Mouse (Mus musculus) stomach, postnatal 0 days (tissue): ENCODE measurements around the gene Ncl. TPM values are rescaled to one million over a fixed set of nuclear protein-coding genes. Genes with fewer than 3 reads are reported as not detected.

Experiments used
- ATAC-seq: fragments of 200-750 bp; cut with Nextera tagmentation; 2 replicates; pipeline ENCODE4 v1.8.0; 2017; ENCODE audit not compliant: low FRiP score, low TSS enrichment
- DNase-seq: peaks from one replicate; pipeline ENCODE4 v3.0.0-alpha.2; 2016; ENCODE audit warnings: low spot score
- H3K27ac ChIP-seq: fragments of 300-500 bp; sonication (generic); replicated peaks from 2 replicates; pipeline ENCODE4 v1.5.1; 2014; ENCODE audit warnings: mild to moderate bottlenecking, control low read depth
- H3K27me3 ChIP-seq: fragments of 300-500 bp; sonication (generic); 2 replicates; pipeline ENCODE4 v1.6.1; 2014; ENCODE audit warnings: low read length; ENCODE audit not compliant: control insufficient read depth, insufficient read depth
- H3K36me3 ChIP-seq: fragments of 300-500 bp; sonication (generic); 2 replicates; pipeline ENCODE4 v1.6.1; 2014; ENCODE audit warnings: low read length, mixed read lengths; ENCODE audit not compliant: control insufficient read depth, insufficient read depth
- H3K4me1 ChIP-seq: fragments of 300-500 bp; sonication (generic); replicated peaks from 2 replicates; pipeline ENCODE4 v1.6.1; 2014; ENCODE audit warnings: antibody characterized with exemption; ENCODE audit not compliant: control insufficient read depth, insufficient read depth
- H3K4me2 ChIP-seq: fragments of 300-500 bp; sonication (generic); replicated peaks from 2 replicates; pipeline ENCODE4 v1.6.1; 2014; ENCODE audit warnings: low read depth, mild to moderate bottlenecking, control low read depth, moderate library complexity
- H3K4me3 ChIP-seq: fragments of 300-500 bp; sonication (generic); 2 replicates; pipeline ENCODE4 v1.5.1; 2014; ENCODE audit warnings: low read depth, low read length, control low read depth
- H3K9ac ChIP-seq: fragments of 300-500 bp; sonication (generic); 2 replicates; pipeline ENCODE4 v1.6.1; 2014; ENCODE audit warnings: mild to moderate bottlenecking, low read length, control low read depth, mixed read lengths
- H3K9me3 ChIP-seq: fragments of 300-500 bp; sonication (generic); 2 replicates; pipeline ENCODE4 v1.6.1; 2016; ENCODE audit warnings: low read length; ENCODE audit not compliant: control insufficient read depth
- CTCF ChIP-seq: IDR thresholded peaks from 2 replicates; pipeline ENCODE4 v1.5.1; 2016; ENCODE audit warnings: antibody characterized with exemption, low read depth, mild to moderate bottlenecking, moderate library complexity
- EP300 ChIP-seq: optimal IDR thresholded peaks from 2 replicates; pipeline ENCODE3; 2016; ENCODE audit warnings: antibody characterized with exemption
- WGBS: fragments of 180-500 bp; shearing (Covaris S2); extraction: QIAGEN DNeasy Blood & Tissue Kit; methylation state at CpG from one replicate; pipeline ENCODE4 v1.1.7; 2014; 5-methylcytosine and 5-hydroxymethylcytosine counted together
- polyA plus RNA-seq: library from polyadenylated mRNA; unstranded; fragments of >200 nt; fragmentation: Nextera tagmentation; extraction: Ambion mirVana; gene quantifications from 2 replicates; pipeline ENCODE4 v1.2.1, GENCODE M21; 2015

Gene Ncl
- polyA plus RNA-seq, 1 experiment from 2014 or later: 198 TPM

- TF ChIP-seq EP300 (no peak), CTCF (no peak)
- Histone ChIP-seq H3K4me2 (no peak overlapping the region), H3K36me3 (no peaks in the 10 kb centered on the region; the same call in 1 of the 2 replicates), H3K4me1 (no peaks in the 10 kb centered on the region), H3K27ac (no peak overlapping the region), H3K9me3 (no peaks in the 10 kb centered on the region), H3K27me3 (no peaks in the 10 kb centered on the region), H3K9ac (no peak overlapping the region), H3K4me3 (no peak overlapping the region)
- DNase-seq (no peak), ATAC-seq (no peak)
- 86% methylated on average over 7 of the region's 7 CpGs for WGBS
Observed at GRCm38 (mm10) chr1:86309270-86309833, 49.8 kb downstream of the Ncl start.

- H3K4me1 ChIP-seq: no peaks in the 10 kb centered on the region
- TF ChIP-seq EP300: no peak
- no peak; the same call in 1 of the 2 replicates for TF ChIP-seq CTCF
- H3K36me3 ChIP-seq: no peaks in the 10 kb centered on the region; the same call in 1 of the 2 replicates
- H3K27ac ChIP-seq: no peak overlapping the region
- no peak overlapping the region for H3K4me3 ChIP-seq
- ATAC-seq: no peak
- no peak overlapping the region for H3K4me2 ChIP-seq
- H3K9me3 ChIP-seq: no peaks in the 10 kb centered on the region
- WGBS: 60% methylated on average over 4 of the region's 4 CpGs
- no peak overlapping the region for H3K9ac ChIP-seq
- DNase-seq: no peak
- H3K27me3 ChIP-seq: no peaks in the 10 kb centered on the region; the same call in 1 of the 2 replicates
Observed at GRCm38 (mm10) chr1:86307871-86308641, 51.1 kb downstream of the Ncl start.

GRCm38 (mm10) chr1:86307177-86307762 lies 51.9 kb downstream of the Ncl start:
- DNase-seq (no peak), ATAC-seq (no peak)
- TF ChIP-seq CTCF: no peak
- TF ChIP-seq EP300: no peak
- Histone ChIP-seq H3K36me3 (no peaks in the 10 kb centered on the region; the same call in 1 of the 2 replicates), H3K9ac (no peak overlapping the region), H3K27ac (no peak overlapping the region), H3K9me3 (no peaks in the 10 kb centered on the region), H3K4me3 (no peak overlapping the region), H3K4me1 (no peaks in the 10 kb centered on the region), H3K4me2 (no peak overlapping the region), H3K27me3 (no peaks in the 10 kb centered on the region; the same call in 1 of the 2 replicates)
- 83% methylated on average over 7 of the region's 7 CpGs for WGBS

- no peak for DNase-seq
- Histone ChIP-seq H3K9ac (no peak overlapping the region), H3K9me3 (no peaks in the 10 kb centered on the region), H3K4me1 (no peaks in the 10 kb centered on the region), H3K4me2 (no peak overlapping the region), H3K27ac (no peak overlapping the region), H3K4me3 (no peak overlapping the region), H3K36me3 (no peaks in the 10 kb centered on the region; the same call in 1 of the 2 replicates), H3K27me3 (no peaks in the 10 kb centered on the region; the same call in 1 of the 2 replicates)
- no peak for TF ChIP-seq CTCF
- TF ChIP-seq EP300: no peak
- WGBS: 79% methylated on average over 3 of the region's 3 CpGs
- ATAC-seq: no peak
Observed at GRCm38 (mm10) chr1:86306686-86307085, 52.5 kb downstream of the Ncl start.

- no peaks in the 10 kb centered on the region for H3K4me1 ChIP-seq
- ATAC-seq (no peak), DNase-seq (no peak)
- no peaks in the 10 kb centered on the region; the same call in 1 of the 2 replicates for H3K36me3 ChIP-seq
- peak overlapping the region; percentile 43 for H3K9ac ChIP-seq
- H3K9me3 ChIP-seq: no peaks in the 10 kb centered on the region
- no peak overlapping the region for H3K27ac ChIP-seq
- peak overlapping the region; percentile 90 for H3K4me2 ChIP-seq
- H3K4me3 ChIP-seq: peak overlapping the region; percentile 55
- H3K27me3 ChIP-seq: no peaks in the 10 kb centered on the region; the same call in 1 of the 2 replicates
- WGBS: 6% methylated on average over 16 of the region's 16 CpGs
- no peak for TF ChIP-seq EP300
- TF ChIP-seq CTCF: no peak
Observed at GRCm38 (mm10) chr1:86303873-86304250, 55.3 kb downstream of the Ncl start.
